Mouse (Mus musculus) hindbrain, embryonic 12.5 days (tissue): ENCODE measurements around the gene 2410004B18Rik. TPM values are rescaled to one million over a fixed set of nuclear protein-coding genes. Genes with fewer than 3 reads are reported as not detected.

ENCODE experiments used
- ATAC-seq: fragments of 200-750 bp; cut with Nextera tagmentation; 2 replicates; pipeline ENCODE4 v1.8.0; 2017; ENCODE audit warnings: moderate TSS enrichment; ENCODE audit not compliant: low FRiP score
- H3K27ac ChIP-seq: fragments of 300-500 bp; sonication (generic); 2 replicates; pipeline ENCODE4 v1.5.1; 2016; ENCODE audit warnings: mild to moderate bottlenecking
- H3K27me3 ChIP-seq: fragments of 300-500 bp; sonication (generic); 2 replicates; pipeline ENCODE4 v1.6.1; 2016; ENCODE audit warnings: mild to moderate bottlenecking
- H3K36me3 ChIP-seq: fragments of 300-500 bp; sonication (generic); 2 replicates; pipeline ENCODE4 v1.6.1; 2016; ENCODE audit warnings: mild to moderate bottlenecking
- H3K4me1 ChIP-seq: fragments of 300-500 bp; sonication (generic); 2 replicates; pipeline ENCODE4 v1.6.1; 2016
- H3K4me2 ChIP-seq: fragments of 300-500 bp; sonication (generic); replicated peaks from 2 replicates; pipeline ENCODE4 v1.6.1; 2016; ENCODE audit warnings: mild to moderate bottlenecking
- H3K4me3 ChIP-seq: fragments of 300-500 bp; sonication (generic); 2 replicates; pipeline ENCODE4 v1.5.1; 2016; ENCODE audit warnings: mild to moderate bottlenecking
- H3K9ac ChIP-seq: fragments of 300-500 bp; sonication (generic); 2 replicates; pipeline ENCODE4 v1.6.1; 2016; ENCODE audit warnings: mild to moderate bottlenecking, moderate library complexity
- H3K9me3 ChIP-seq: fragments of 300-500 bp; sonication (generic); replicated peaks from 2 replicates; pipeline ENCODE4 v1.6.1; 2016; ENCODE audit warnings: mild to moderate bottlenecking
- WGBS: fragments of 180-500 bp; shearing (Covaris S2); methylation state at CpG from one replicate; pipeline ENCODE4 v1.1.7; 2016; 5-methylcytosine and 5-hydroxymethylcytosine counted together
- polyA plus RNA-seq: library from polyadenylated mRNA; unstranded; fragments of >200 nt; fragmentation: Nextera tagmentation; extraction: Ambion mirVana; gene quantifications from 2 replicates; pipeline ENCODE4 v1.2.1, GENCODE M21; 2016

2410004B18Rik gene
- polyA plus RNA-seq, 1 experiment from 2014 or later, result 61.4 TPM

GRCm38 (mm10) chr3:145985333-145985925 lies 47.6 kb downstream of the 2410004B18Rik start:
- H3K4me1 ChIP-seq, result peaks cover 13% of the 10 kb centered on the region
- no peak overlapping the region for H3K9ac ChIP-seq
- H3K4me2 ChIP-seq, result no peak overlapping the region
- H3K27me3 ChIP-seq, result peaks cover 32% of the 10 kb centered on the region
- ATAC-seq, result no peak
- no peak overlapping the region for H3K4me3 ChIP-seq
- no peak overlapping the region for H3K27ac ChIP-seq
- WGBS, result 88% methylated on average over 7 of the region's 7 CpGs
- H3K36me3 ChIP-seq, result no peaks in the 10 kb centered on the region
- H3K9me3 ChIP-seq, result no peaks in the 10 kb centered on the region

DNA sequence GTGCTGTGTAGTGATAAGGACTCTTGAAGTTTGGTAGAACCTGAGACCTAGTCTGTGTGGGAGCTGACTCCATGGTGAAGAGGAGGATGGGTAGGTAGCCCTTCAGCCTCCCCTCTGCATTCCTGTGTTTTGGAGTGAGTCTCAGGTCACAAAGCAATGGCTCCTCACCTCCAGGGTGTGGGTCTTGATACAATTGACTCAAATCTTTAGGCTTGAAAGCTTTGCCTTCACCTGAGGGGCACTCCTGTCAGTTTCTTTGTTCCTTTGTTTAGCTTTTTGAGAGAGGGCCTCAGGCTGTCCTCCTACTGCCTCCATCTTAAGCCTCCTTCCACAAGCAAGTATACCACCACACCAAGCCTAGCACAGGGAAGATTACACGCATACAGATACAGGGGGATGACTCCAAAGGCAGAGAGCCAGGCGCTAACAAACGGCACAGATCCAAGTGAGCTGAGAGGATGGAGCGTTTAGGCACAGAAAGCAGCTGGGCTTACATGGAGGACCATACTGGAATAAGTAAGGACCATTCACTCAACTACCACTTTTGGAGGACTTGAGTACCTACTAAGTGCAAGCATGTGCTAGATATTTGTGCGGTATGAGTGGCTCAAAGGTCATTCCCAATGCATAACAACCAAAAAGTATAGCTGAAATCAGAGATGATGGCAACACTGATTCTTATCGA lies 48.6 kb downstream of the 2410004B18Rik start:
- no peaks in the 10 kb centered on the region for H3K36me3 ChIP-seq
- H3K4me3 ChIP-seq, result no peak overlapping the region
- WGBS, result 61% methylated on average over 6 of the region's 6 CpGs
- H3K4me1 ChIP-seq, result peaks cover 13% of the 10 kb centered on the region
- no peak for ATAC-seq
- peaks cover 32% of the 10 kb centered on the region for H3K27me3 ChIP-seq
- H3K9me3 ChIP-seq, result no peaks in the 10 kb centered on the region
- no peak overlapping the region for H3K9ac ChIP-seq
- no peak overlapping the region; the same call in 1 of the 2 replicates for H3K4me2 ChIP-seq
- H3K27ac ChIP-seq, result no peak overlapping the region

- Histone ChIP-seq H3K27ac (peak within 1 kb of the TSS; percentile 71), H3K4me2 (peak within 1 kb of the TSS; percentile 86), H3K9ac (peak within 1 kb of the TSS; percentile 71), H3K4me3 (peak within 1 kb of the TSS; percentile 73), H3K9me3 (no peaks in the 10 kb centered on the region), H3K36me3 (no peaks in the 10 kb centered on the region), H3K27me3 (peaks cover 32% of the 10 kb centered on the region), H3K4me1 (peaks cover 13% of the 10 kb centered on the region)
- peak; percentile 89 for ATAC-seq
- under 1% methylated on average over 65 of the region's 65 CpGs for WGBS
Observed at GRCm38 (mm10) chr3:145987268-145987969, 49.6 kb downstream of the 2410004B18Rik start, which contains the start of gene Syde2. Syde2 (plus strand) TSS chr3:145987870.

- Histone ChIP-seq H3K27ac (peak overlapping the region; percentile 71), H3K4me2 (peak overlapping the region; percentile 86), H3K4me3 (peak overlapping the region; percentile 73), H3K9me3 (no peaks in the 10 kb centered on the region), H3K27me3 (peaks cover 32% of the 10 kb centered on the region), H3K36me3 (no peaks in the 10 kb centered on the region), H3K9ac (peak overlapping the region; percentile 71), H3K4me1 (peaks cover 13% of the 10 kb centered on the region)
- peak; percentile 79 for ATAC-seq
- under 1% methylated on average over 46 of the region's 101 CpGs for WGBS
Observed at GRCm38 (mm10) chr3:145987970-145988683, 50.3 kb downstream of the 2410004B18Rik start.

GRCm38 (mm10) chr3:145988684-145989575 lies 51.1 kb downstream of the 2410004B18Rik start:
- Histone ChIP-seq H3K36me3 (no peaks in the 10 kb centered on the region), H3K4me1 (peaks cover 13% of the 10 kb centered on the region), H3K27me3 (peaks cover 32% of the 10 kb centered on the region), H3K4me2 (peak overlapping the region; percentile 86), H3K27ac (no peak overlapping the region), H3K9me3 (no peaks in the 10 kb centered on the region), H3K4me3 (peak overlapping the region; percentile 73), H3K9ac (peak overlapping the region; percentile 71)
- peak; percentile 23; the same call in 1 of the 2 replicates for ATAC-seq
- WGBS, result 1% methylated on average over 45 of the region's 45 CpGs

- H3K36me3 ChIP-seq, result no peaks in the 10 kb centered on the region
- peaks cover 32% of the 10 kb centered on the region for H3K27me3 ChIP-seq
- H3K9me3 ChIP-seq, result no peaks in the 10 kb centered on the region
- peak overlapping the region; percentile 86 for H3K4me2 ChIP-seq
- WGBS, result 4% methylated on average over 11 of the region's 11 CpGs
- ATAC-seq, result no peak
- peaks cover 13% of the 10 kb centered on the region for H3K4me1 ChIP-seq
- H3K9ac ChIP-seq, result no peak overlapping the region
- H3K4me3 ChIP-seq, result peak overlapping the region; percentile 73
- no peak overlapping the region for H3K27ac ChIP-seq
Observed at GRCm38 (mm10) chr3:145989576-145990081, 51.8 kb downstream of the 2410004B18Rik start.

DNA sequence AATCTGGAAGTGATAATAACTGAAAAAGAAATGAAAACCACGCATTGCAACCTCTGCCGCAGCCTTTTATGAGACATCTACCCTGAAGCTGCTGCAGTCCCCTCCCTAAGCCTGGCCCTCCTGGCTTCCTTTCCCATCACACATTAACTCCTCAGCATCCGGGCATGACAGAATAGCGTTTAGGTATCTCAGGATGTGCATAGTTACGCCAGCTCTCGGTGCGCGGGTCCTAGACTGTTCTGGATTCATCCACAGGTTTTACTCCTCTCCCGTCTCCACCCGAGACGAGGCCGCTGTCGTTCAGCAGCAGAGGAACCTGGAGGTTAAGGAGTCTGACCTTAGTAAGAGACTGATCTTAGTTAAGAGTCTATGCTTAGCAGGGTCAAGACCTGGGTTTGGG lies 53.3 kb downstream of the 2410004B18Rik start:
- Histone ChIP-seq H3K4me1 (peaks cover 13% of the 10 kb centered on the region), H3K36me3 (no peaks in the 10 kb centered on the region), H3K27ac (no peak overlapping the region), H3K9ac (no peak overlapping the region), H3K4me3 (no peak overlapping the region), H3K4me2 (no peak overlapping the region), H3K27me3 (peaks cover 22% of the 10 kb centered on the region), H3K9me3 (no peaks in the 10 kb centered on the region)
- ATAC-seq, result no peak
- 85% methylated on average over 13 of the region's 13 CpGs for WGBS

GRCm38 (mm10) chr3:145991976-145992730 lies 54.3 kb downstream of the 2410004B18Rik start:
- H3K27me3 ChIP-seq, result peaks cover 14% of the 10 kb centered on the region
- no peak overlapping the region for H3K4me3 ChIP-seq
- H3K9me3 ChIP-seq, result no peaks in the 10 kb centered on the region
- no peak overlapping the region for H3K4me2 ChIP-seq
- peaks cover 13% of the 10 kb centered on the region for H3K4me1 ChIP-seq
- no peak overlapping the region for H3K9ac ChIP-seq
- ATAC-seq, result no peak
- no peaks in the 10 kb centered on the region for H3K36me3 ChIP-seq
- H3K27ac ChIP-seq, result no peak overlapping the region
- WGBS, result 89% methylated on average over 10 of the region's 10 CpGs

- WGBS, result 96% methylated on average over 10 of the region's 10 CpGs
- no peak for ATAC-seq
Observed at GRCm38 (mm10) chr3:145992796-145993195, 55.0 kb downstream of the 2410004B18Rik start.

DNA sequence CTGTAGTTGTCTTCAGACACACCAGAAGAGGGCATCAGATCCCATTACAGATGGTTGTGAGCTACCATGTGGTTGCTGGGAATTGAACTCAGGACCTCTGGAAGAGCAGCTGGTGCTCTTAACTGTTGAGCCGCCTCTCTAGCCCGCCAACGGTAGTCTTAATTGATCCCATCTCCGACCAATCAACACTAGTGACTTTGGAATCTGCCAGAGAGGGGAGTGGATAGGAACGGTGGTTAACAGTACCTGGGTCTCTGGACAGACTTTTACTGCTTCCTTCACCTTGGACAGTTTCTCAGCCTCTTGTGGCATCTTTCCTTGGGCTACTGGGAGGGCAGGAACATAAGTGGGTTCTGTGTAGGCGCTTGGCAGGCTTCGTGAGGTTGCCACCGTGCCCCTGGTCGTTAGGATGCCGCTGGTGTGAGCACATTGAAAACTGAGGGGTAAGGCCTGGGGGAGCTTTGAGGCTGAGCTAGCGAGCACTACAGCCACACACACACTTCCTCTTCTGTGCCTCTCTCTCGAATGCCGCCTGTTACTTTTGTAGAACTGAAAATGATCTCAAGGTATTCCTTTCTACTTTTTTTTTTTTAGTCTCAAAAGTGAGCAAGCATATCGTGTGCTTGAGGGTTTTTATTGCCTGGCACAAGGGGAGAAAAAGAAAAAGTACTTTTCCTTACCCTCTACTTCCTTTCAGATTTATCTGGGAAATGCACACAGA lies 55.8 kb downstream of the 2410004B18Rik start:
- H3K9me3 ChIP-seq, result no peaks in the 10 kb centered on the region
- peaks cover 7% of the 10 kb centered on the region for H3K4me1 ChIP-seq
- H3K27me3 ChIP-seq, result peaks cover 7% of the 10 kb centered on the region
- no peaks in the 10 kb centered on the region for H3K36me3 ChIP-seq
- 87% methylated on average over 14 of the region's 14 CpGs for WGBS
- no peak for ATAC-seq
- no peak overlapping the region for H3K27ac ChIP-seq
- no peak overlapping the region for H3K9ac ChIP-seq
- H3K4me3 ChIP-seq, result no peak overlapping the region
- H3K4me2 ChIP-seq, result no peak overlapping the region

More at GRCm38 (mm10) chr3:145992796-145993195, 55.0 kb downstream of the 2410004B18Rik start:
- no peak overlapping the region for H3K4me3 ChIP-seq
- H3K4me1 ChIP-seq, result peaks cover 11% of the 10 kb centered on the region
- H3K9me3 ChIP-seq, result no peaks in the 10 kb centered on the region
- H3K36me3 ChIP-seq, result no peaks in the 10 kb centered on the region
- H3K4me2 ChIP-seq, result no peak overlapping the region
- H3K9ac ChIP-seq, result no peak overlapping the region
- no peak overlapping the region for H3K27ac ChIP-seq
- peaks cover 14% of the 10 kb centered on the region for H3K27me3 ChIP-seq
